Mouse (Mus musculus): Measurements from ENCODE around the gene Grk1. TPM values are rescaled to one million over a fixed set of nuclear protein-coding genes. Genes with fewer than 3 reads are reported as not detected.

Grk1 gene
- total RNA-seq, 2 experiments from 2014 or later = 0.02 TPM; not detected in 1

DNA sequence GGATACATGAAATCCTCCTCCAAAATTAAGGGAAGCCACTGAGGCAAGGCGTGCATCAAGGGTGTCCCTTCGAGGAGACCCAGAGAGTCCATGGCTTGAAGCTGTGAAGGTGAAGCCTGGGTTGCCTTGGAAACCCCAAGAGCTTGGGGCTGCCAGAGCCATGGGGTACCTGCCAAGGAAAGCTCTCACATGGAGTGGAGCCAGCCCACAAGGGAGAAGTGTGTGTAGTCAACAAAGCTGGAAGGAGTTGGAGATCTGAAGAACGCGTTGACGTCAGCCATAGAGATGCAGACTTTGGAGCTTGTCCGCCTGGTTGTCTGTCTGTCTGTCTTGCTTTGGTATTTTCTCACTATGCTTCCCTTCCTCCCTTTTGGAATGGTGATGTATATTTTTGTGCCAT lies 16.1 kb downstream of the Grk1 start:
- intact Hi-C loops (cut with DNase I; ENCODE audit: low total_unique reads) = no loop called here
- no peak for DNase-seq

- no peak for DNase-seq
- intact Hi-C loops (cut with DNase I; ENCODE audit: low total_unique reads) = no loop called here
Observed at GRCm38 (mm10) chr8:13427351-13427750, 22.5 kb downstream of the Grk1 start.

GRCm38 (mm10) chr8:13428156-13428555 lies 23.3 kb downstream of the Grk1 start:
- intact Hi-C loops (cut with DNase I; ENCODE audit: low total_unique reads) = no loop called here
- no peak for DNase-seq

- no peak for DNase-seq
- intact Hi-C loops (cut with DNase I; ENCODE audit: low total_unique reads) = no loop called here
Observed at GRCm38 (mm10) chr8:13430412-13430811, 25.5 kb downstream of the Grk1 start.

DNA sequence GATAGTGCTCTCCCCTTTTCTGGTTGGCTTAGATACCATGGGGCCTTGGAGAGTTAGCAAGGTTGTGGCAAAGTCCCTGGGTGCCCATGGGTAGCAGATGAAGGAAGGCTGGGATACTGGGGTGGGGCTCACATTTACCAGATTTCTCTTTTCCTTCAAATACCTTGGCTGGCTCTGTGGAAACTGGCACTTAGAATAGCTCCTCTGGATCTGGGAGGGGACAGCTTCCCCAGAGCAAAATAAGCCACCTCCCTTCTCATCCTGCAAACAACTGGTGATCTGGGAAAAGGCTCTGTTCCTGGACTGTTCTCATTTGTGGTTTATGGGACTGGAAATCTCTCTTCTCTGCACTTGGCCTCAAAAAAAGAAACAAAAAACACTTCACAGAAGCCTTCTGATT lies 26.0 kb downstream of the Grk1 start:
- intact Hi-C loops (cut with DNase I; ENCODE audit: low total_unique reads) = no loop called here
- no peak for DNase-seq

GRCm38 (mm10) chr8:13433130-13433529 lies 28.2 kb downstream of the Grk1 start:
- no peak for DNase-seq
- intact Hi-C loops (cut with DNase I; ENCODE audit: low total_unique reads) = no loop called here

GRCm38 (mm10) chr8:13434889-13435288 lies 30.0 kb downstream of the Grk1 start, which contains the start of gene Tmem255b:
Tmem255b (plus strand) TSS chr8:13435189.
- intact Hi-C loops (cut with DNase I; ENCODE audit: low total_unique reads) = no loop called here
- no peak for DNase-seq

GRCm38 (mm10) chr8:13436052-13436451 lies 31.2 kb downstream of the Grk1 start:
- intact Hi-C loops (cut with DNase I; ENCODE audit: low total_unique reads) = no loop called here
- DNase-seq = no peak

DNA sequence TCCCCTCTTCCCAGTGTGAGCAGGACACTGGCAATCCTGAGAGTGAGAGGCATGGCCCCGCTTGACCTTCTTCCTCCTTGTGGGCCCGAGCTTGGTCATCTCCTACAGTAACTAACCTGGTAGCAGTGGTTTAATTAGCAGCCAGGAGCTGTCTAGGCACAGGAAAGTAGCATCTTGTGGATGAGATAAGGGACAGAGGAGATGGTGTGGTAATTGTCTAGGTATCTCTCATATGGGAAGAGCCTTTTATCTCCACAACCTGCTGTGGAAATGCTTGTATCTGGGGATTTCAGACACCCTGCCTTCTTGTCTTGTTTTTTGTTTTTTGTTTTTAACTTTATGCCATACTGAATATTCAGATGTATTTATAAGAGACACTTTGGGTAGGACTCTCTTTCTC lies 32.6 kb downstream of the Grk1 start:
- intact Hi-C loops (cut with DNase I; ENCODE audit: low total_unique reads) = no loop called here
- no peak for DNase-seq

DNA sequence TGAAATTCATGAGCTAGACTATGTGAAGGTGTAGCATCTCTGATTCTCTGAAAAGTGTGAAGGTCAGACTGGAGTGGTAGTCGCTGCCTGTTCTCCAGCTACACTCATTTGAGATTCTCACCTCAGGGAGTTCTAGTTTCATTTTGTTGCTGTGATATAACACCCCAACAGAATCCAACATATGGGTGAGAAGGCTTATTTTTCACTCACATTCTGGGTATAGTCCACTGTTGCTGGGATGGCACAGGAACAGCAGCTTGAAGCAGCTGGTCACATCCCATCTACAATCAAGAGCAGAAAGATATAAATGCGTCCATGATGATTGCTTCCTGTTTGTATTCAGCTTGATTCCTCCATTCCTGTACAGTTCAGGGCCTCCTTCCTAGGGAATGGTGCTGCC lies 37.3 kb downstream of the Grk1 start:
- intact Hi-C loops (cut with DNase I; ENCODE audit: low total_unique reads) = no loop called here
- DNase-seq = no peak

- no peak for DNase-seq
- intact Hi-C loops (cut with DNase I; ENCODE audit: low total_unique reads) = no loop called here
Observed at GRCm38 (mm10) chr8:13446456-13446855, 41.6 kb downstream of the Grk1 start.

- intact Hi-C loops (cut with DNase I; ENCODE audit: low total_unique reads) = no loop called here
- DNase-seq = no peak
Observed at GRCm38 (mm10) chr8:13448145-13448544, 43.3 kb downstream of the Grk1 start.

GRCm38 (mm10) chr8:13451747-13452277 lies 46.9 kb downstream of the Grk1 start:
- intact Hi-C loops (cut with DNase I; ENCODE audit: low total_unique reads) = no loop called here
- no peak for DNase-seq

DNA sequence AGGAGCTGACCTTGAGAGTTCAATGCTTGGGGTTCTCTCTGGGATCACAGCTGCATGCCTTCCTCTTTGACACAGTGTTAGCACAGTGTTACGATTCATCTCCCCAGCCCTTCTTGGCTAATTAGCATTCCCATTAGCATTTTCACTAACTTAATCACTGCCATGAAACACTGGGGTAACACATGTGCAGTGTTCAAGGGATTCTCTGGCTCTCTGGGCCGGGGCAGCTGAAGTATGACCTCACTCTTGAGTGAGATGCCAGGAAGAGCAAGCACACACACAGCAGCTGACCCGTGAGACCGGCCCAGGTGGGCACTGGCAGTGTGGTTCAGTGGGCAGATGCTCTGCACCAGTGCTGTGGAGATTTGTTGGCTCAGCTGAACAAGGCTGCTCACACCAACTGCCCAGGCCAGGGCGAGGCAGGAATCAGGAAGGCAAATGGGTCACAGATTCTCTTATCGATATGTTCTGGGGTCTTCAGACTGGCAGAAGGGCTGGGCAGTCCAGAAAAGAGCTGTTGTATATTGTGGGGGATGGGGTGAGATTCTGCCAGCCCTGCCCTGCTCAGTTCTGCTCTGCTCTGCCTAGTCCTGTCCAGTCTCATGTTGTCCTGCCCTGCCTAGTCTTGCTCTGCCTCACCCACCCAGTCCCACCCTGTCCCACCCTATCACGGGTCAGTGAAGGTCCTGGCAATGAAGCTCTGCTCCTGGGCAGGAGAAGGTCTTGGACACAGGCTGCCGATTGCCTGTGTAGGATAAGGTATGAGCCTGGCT lies 49.6 kb downstream of the Grk1 start:
- intact Hi-C loops (cut with DNase I; ENCODE audit: low total_unique reads) = loop anchor here (5.0 kb wide), 1 partner anchor 98 kb away; no protein-coding TSS in a partner anchor
- no peak for DNase-seq

DNA sequence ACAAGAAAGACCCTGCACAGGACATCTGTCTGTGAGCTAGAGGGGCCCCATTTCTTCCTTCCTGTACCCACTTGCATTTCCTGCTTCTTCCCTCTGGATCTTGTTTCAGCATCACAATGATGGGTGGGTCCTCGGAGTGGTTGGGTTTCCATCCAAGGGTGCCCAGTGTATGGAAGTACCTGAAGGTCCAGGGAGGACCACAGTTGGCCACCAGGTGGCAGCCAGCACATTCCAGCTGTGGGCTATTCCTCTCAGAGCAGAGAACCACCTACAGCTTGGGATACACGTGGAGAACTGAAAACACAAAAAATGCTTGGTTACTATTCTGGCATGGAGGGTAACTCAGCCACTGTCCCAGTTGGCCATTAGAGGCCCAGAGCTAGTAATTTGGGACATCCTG lies 50.4 kb downstream of the Grk1 start:
- DNase-seq = peak; percentile 47
- intact Hi-C loops (cut with DNase I; ENCODE audit: low total_unique reads) = loop anchor here (5.0 kb wide), 1 partner anchor 97 kb away; no protein-coding TSS in a partner anchor

DNA sequence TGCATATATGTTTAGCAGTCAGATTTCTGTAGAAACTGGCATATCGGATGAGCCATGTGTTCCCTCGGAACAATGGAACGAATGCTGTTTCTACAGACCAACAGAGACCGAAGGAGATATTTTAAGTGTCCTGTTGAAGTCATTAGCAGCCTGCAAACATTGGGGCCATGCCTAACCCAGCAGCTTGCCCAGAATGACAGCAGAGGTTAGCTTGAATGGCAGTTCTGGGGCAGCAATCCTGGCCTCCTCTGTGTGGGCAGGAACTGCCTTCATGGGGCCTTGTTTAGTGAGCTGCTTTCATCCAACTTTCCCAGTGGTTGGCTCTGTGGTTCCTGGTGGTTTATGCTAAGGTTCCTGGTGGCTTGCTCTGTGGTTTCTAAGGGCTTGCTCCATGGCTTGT lies 54.5 kb downstream of the Grk1 start:
- intact Hi-C loops (cut with DNase I; ENCODE audit: low total_unique reads) = loop anchor here (5.0 kb wide), 1 partner anchor 93 kb away; no protein-coding TSS in a partner anchor
- DNase-seq = no peak

DNA sequence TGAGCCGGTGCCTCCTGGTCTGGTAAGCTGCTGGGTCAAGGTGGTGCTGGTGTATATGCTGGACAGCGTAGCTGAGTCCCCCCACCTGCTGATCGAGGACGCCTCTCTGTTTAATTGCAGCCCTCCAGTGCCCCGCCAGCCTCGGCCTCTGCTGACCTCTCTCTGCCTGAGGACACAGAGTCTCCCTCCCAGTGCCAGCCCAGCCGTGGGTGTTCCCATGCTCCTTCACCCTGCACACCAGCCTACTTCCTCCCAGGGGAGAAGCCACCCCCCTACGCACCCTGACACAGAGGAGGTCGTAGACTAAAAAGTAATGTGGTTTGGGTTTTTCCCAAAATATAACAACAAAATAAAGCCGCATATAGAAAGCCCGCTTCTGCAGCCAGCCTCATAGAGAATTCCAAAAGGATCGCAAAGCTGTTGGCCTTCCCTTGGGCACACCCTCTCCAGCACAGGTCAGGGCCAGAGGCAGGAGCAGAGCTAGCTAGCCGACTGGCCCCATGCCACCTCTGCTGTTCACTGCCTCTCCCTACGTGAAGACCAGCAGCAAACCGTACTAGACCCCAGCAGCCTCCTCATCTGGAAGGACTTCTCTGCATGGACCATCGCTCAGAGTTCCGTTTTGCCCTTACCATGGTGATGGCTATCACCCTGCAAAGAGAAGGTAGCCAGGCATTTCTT lies 56.3 kb downstream of the Grk1 start:
- intact Hi-C loops (cut with DNase I; ENCODE audit: low total_unique reads) = no loop called here
- DNase-seq = no peak

DNA sequence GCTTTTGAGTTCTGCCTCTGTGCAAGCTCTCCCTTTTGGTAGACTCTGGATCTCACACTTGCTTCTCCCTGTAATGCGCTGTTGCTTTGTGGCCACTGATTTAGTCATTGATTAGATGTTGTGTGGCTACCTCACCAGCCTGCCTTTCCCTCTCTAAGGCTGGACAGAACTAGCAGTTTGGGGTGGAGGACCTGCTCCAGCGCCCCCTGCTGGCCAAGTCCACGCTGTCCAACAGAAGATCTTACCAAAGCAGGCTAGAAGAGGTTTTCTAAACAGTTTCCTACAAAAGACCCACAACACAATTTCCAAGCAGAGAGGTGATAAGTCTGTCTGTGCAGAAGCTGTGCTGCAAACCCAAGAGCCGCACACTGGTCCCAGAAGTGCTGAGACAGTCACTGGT lies 57.0 kb downstream of the Grk1 start:
- peak; percentile 67 for DNase-seq

DNA sequence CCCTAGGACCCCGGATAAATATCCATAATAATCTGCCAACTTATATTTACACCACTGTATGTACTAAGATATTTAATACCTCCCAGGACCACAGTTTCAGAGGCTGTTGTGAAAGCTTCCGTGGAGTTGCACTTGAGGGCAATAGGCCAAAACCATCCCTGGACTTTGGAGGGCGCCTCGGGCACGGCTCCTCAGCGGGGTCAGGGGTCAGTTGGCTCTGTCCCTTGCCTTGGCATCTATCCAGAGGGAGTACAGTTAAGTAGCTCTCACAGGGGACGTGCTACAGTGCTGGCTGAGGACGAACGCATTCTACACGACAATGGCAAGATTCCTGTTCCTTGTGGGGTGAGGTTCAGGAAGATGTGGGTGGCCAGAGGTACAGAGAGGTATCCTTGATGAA lies 57.5 kb downstream of the Grk1 start:
- intact Hi-C loops (cut with DNase I; ENCODE audit: low total_unique reads) = loop anchor here (2.0 kb wide), 1 partner anchor 52 kb away; no protein-coding TSS in a partner anchor
- no peak for DNase-seq

More for the DNA sequence above, 57.0 kb downstream of the Grk1 start:
- intact Hi-C loops (cut with DNase I; ENCODE audit: low total_unique reads) = loop anchor here (2.0 kb wide), 1 partner anchor 51 kb away; no protein-coding TSS in a partner anchor

GRCm38 (mm10) chr8:13465324-13465723 lies 60.4 kb downstream of the Grk1 start:
- intact Hi-C loops (cut with DNase I; ENCODE audit: low total_unique reads) = no loop called here
- no peak for DNase-seq

DNA sequence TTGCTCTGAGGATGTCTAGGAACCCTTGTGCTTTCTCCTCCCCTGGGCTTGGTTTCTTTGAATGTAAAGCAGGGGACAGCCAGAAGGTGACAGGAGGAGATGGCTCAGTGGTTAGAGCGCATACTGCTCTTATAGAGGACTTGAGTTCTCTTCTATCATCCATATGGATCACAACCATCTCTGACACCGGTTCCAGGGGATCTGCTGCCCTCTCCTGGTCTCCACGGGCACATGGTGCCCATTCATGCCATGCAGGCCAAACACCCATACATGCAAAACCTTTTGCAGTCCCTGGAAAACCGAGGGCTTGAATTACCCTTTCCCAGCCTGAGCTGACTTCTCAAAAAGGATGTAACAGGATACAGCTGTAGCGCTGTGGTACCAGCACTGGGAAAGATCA lies 62.1 kb downstream of the Grk1 start:
- intact Hi-C loops (cut with DNase I; ENCODE audit: low total_unique reads) = no loop called here
- DNase-seq = no peak

Measured in gastrocnemius, postnatal 14 days (tissue).